Mouse (Mus musculus) embryonic fibroblast, embryonic 13.5 days (primary cell): ENCODE data around the gene Thy1.

Experiments used
- CTCF ChIP-seq: IDR thresholded peaks from 2 replicates; pipeline ENCODE4 v1.5.1; 2011; ENCODE audit warnings: mild to moderate bottlenecking, control low read depth, low read length, moderate library complexity, borderline replicate concordance; ENCODE audit not compliant: insufficient read depth
- POLR2A ChIP-seq: IDR thresholded peaks from 2 replicates; pipeline ENCODE4 v1.6.1; 2011; ENCODE audit warnings: low read depth, mild to moderate bottlenecking, control low read depth, low read length, moderate library complexity

DNA sequence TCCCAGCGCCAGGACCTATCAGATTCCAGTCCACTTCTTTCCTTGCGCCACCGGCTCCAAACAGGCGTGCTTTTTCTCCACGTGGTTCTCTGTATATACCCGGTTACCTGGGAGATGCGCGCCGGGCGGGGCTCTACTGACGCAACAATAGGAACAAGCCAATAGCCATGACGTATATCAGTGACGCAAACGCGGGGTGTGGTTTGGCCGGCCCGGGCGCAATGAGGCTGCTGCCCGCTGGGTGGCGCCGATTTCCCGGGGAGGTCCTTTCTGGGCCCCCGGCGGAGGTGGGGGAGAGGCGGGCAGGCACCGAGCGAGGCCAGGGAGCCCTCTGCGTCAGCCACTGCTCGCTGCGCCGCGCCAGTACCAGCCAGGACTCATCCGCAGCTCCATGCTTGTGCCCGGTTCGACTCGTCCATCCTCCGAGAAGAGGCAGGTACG lies 23.6 kb downstream of the Thy1 start, which contains the start of gene Usp2:
- TF ChIP-seq CTCF (peak; percentile 58; the same call in 1 of the 2 replicates), POLR2A (peak; percentile 63)
